Mouse (Mus musculus) hindbrain, embryonic 11.5 days (tissue): ENCODE results near the gene Pycr1. TPM values are rescaled to one million over a fixed set of nuclear protein-coding genes. Genes with fewer than 3 reads are reported as not detected.
A peak's percentile ranks its signal among the peaks of the same experiment; 100 is the strongest.

ENCODE experiments used
- ATAC-seq: fragments of 200-750 bp; cut with Nextera tagmentation; 2 replicates; pipeline ENCODE4 v1.8.0; 2017; ENCODE audit warnings: mild to moderate bottlenecking, moderate TSS enrichment, moderate library complexity; ENCODE audit not compliant: low FRiP score
- DNase-seq: peaks from one replicate; pipeline ENCODE4 v3.0.0-alpha.2; 2015; ENCODE audit warnings: low spot score
- H3K27ac ChIP-seq: fragments of 300-500 bp; sonication (generic); 2 replicates; pipeline ENCODE4 v1.5.1; 2014; ENCODE audit warnings: mild to moderate bottlenecking, low read depth, low read length
- H3K27me3 ChIP-seq: fragments of 300-500 bp; sonication (generic); 2 replicates; pipeline ENCODE4 v1.6.1; 2014; ENCODE audit warnings: mild to moderate bottlenecking, low read length, moderate library complexity, mixed read lengths; ENCODE audit not compliant: control insufficient read depth, insufficient read depth
- H3K36me3 ChIP-seq: fragments of 300-500 bp; sonication (generic); 2 replicates; pipeline ENCODE4 v1.6.1; 2014; ENCODE audit warnings: mild to moderate bottlenecking, low read length, moderate library complexity, mixed read lengths; ENCODE audit not compliant: control insufficient read depth, insufficient read depth
- H3K4me1 ChIP-seq: fragments of 300-500 bp; sonication (generic); replicated peaks from 2 replicates; pipeline ENCODE4 v1.6.1; 2014; ENCODE audit warnings: low read length, mixed read lengths; ENCODE audit not compliant: control insufficient read depth, insufficient read depth
- H3K4me2 ChIP-seq: fragments of 300-500 bp; sonication (generic); replicated peaks from 2 replicates; pipeline ENCODE4 v1.6.1; 2014; ENCODE audit warnings: mild to moderate bottlenecking, low read depth, low read length
- H3K4me3 ChIP-seq: fragments of 300-500 bp; sonication (generic); 2 replicates; pipeline ENCODE4 v1.5.1; 2014; ENCODE audit warnings: low read depth, low read length
- H3K9ac ChIP-seq: fragments of 300-500 bp; sonication (generic); 2 replicates; pipeline ENCODE4 v1.6.1; 2014; ENCODE audit warnings: low read depth, low read length
- H3K9me3 ChIP-seq: fragments of 300-500 bp; sonication (generic); 2 replicates; pipeline ENCODE4 v1.6.1; 2016; ENCODE audit warnings: low read length; ENCODE audit not compliant: control insufficient read depth
- WGBS: fragments of 180-500 bp; shearing (Covaris S2); extraction: QIAGEN DNeasy Blood & Tissue Kit; methylation state at CpG from one replicate; pipeline ENCODE4 v1.1.7; 2014; 5-methylcytosine and 5-hydroxymethylcytosine counted together
- polyA plus RNA-seq: library from polyadenylated mRNA; unstranded; fragments of >200 nt; fragmentation: Nextera tagmentation; extraction: Ambion mirVana; gene quantifications from 2 replicates; pipeline ENCODE4 v1.2.1, GENCODE M21; 2014

The Pycr1 gene
- polyA plus RNA-seq, 1 experiment from 2014 or later: 28.2 TPM

DNA sequence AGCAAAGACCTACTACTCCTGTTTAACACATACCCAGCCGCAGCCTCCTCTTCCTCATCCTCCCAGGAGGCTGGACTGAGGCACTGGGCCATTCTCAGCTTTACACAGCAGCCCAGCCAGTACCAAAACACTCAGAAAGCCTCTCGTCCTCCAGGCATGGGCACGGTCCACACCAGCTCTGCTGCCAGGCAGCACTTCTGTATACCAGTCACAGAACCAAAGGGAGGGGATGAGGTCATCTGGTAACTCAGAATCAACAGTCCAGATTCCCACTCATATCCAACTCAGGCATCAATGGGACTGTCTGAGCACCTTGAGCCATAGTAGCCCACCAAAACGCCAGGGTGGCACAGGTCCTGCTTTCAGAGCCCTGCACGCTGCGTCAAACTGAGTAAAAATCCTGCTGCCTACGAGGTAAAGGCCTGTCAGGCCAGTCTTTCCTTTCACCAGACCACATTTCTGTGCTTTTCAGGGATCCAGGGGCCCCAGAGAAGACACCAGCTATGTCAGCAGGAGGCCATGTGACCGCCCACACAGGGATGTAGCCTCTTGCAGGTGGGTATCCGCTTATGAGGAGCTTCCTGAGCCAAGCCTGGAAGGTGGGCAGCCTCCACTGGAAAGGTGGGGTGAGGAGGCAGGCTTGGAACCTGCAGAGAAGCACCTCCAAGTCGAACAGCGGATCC, 16.6 kb downstream of the Pycr1 start:
- Histone ChIP-seq H3K4me3 (no peak overlapping the region), H3K4me2 (no peak overlapping the region), H3K36me3 (peaks cover 3% of the 10 kb centered on the region), H3K27ac (no peak overlapping the region), H3K9ac (no peak overlapping the region), H3K27me3 (no peaks in the 10 kb centered on the region), H3K9me3 (no peaks in the 10 kb centered on the region), H3K4me1 (peaks cover 12% of the 10 kb centered on the region)
- DNase-seq (no peak), ATAC-seq (no peak)
- WGBS: 92% methylated on average over 11 of the region's 11 CpGs

DNA sequence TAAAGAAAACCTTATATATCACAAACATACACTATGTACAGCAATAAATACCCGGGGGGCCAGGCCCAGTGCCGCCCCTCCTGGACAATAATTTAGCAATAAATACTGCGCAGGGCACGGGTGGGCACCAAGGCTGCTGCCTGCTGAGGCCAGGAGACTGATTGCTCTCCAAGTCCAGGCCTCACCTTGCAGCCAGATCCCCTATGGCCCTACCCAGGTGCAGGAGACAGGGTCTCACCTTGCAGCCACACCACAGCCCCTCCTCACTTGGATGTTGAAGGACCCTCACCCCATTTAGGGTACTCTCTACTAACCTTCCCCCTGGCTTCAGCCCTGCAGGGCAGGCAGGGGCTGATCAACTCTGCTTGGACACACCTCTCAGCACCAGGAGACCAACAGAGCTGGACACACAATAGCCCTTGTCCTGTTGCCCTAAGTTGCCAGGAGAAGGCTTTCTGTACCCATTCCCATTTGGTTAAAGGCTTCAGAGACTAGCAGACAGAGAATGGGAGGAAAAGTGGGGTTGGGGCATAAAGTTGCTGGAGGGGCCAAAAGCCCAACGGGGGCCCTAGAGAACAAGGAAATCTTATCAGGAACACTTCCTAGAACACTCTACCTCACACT, 18.3 kb downstream of the Pycr1 start, which contains the start of gene Sirt7:
Sirt7 (minus strand) TSS at position 89 of the 624 bp plus-strand sequence.
- ATAC-seq (peak; percentile 48), DNase-seq (no peak)
- Histone ChIP-seq H3K9me3 (no peaks in the 10 kb centered on the region), H3K4me1 (peaks cover 8% of the 10 kb centered on the region), H3K27ac (peak within 1 kb of the TSS; percentile 79), H3K27me3 (no peaks in the 10 kb centered on the region), H3K4me2 (peak within 1 kb of the TSS; percentile 93), H3K36me3 (peaks cover 10% of the 10 kb centered on the region), H3K9ac (peak within 1 kb of the TSS; percentile 67), H3K4me3 (peak within 1 kb of the TSS; percentile 93)
- WGBS: 25% methylated on average over 5 of the region's 5 CpGs

DNA sequence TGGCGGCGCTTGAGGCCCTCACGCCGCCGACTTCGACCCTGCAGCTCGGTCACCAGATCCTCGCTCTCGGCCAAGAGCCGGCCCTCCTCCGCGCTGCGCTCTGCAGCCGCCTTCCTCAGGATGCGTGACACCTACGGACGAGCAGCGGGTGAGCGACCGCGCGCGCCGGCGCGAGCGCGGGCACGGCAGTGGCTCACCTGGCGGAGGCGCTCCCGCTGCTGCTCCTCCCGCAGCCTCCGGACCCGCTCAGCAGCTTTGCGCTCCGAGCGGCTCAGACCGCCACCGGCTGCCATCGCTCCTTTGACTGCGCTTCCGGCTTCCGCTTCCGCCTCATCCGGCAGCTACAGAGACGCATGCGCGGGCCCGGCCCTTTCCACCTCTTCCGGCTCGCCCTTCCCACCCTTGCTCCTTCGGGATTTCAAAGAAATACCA, 18.9 kb downstream of the Pycr1 start:
- H3K4me3 ChIP-seq: peak overlapping the region; percentile 93
- under 1% methylated on average over 53 of the region's 53 CpGs for WGBS
- peak; percentile 80 for ATAC-seq
- no peaks in the 10 kb centered on the region for H3K27me3 ChIP-seq
- peak overlapping the region; percentile 79 for H3K27ac ChIP-seq
- H3K4me2 ChIP-seq: peak overlapping the region; percentile 93
- peaks cover 12% of the 10 kb centered on the region for H3K36me3 ChIP-seq
- DNase-seq: peak; percentile 90
- peaks cover 7% of the 10 kb centered on the region for H3K4me1 ChIP-seq
- peak overlapping the region; percentile 67 for H3K9ac ChIP-seq
- no peaks in the 10 kb centered on the region for H3K9me3 ChIP-seq

DNA sequence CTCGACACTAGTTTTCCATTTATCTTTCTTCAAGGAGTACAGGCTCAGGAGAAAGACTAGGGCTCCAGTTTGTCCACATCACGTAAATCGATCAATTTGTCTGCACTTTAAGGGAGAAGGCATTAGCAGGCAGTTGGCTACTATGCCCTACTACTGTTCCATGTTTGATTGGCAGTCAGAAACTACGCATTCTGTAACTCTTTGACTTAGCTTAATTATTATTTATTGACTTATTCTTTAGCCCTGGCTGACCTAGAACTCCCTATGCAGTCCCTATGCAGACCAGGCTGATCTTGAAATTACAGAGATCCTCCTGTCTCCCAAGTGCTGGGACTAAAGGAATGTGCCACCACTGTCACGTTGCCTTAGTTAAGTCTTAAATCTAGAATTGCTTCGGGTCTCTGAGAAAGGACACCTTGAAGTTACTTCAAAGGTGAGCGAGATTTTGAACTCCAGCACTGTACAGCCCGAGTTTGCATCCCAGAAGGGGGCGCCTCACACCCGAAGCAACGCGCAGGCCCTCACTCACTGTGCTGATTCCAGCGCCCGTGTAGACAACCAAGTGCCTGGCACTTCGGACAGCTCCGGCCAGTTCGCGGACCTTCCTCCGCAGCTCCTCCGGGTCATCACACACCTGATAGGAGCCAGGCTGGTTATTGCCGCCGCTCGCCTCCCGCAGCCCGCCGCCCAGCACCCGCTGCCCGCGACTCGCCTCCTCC, 19.4 kb downstream of the Pycr1 start:
- peak overlapping the region; percentile 93 for H3K4me2 ChIP-seq
- H3K9me3 ChIP-seq: no peaks in the 10 kb centered on the region
- peak overlapping the region; percentile 93 for H3K4me3 ChIP-seq
- 12% methylated on average over 30 of the region's 30 CpGs for WGBS
- no peaks in the 10 kb centered on the region for H3K27me3 ChIP-seq
- peak overlapping the region; percentile 79 for H3K27ac ChIP-seq
- H3K4me1 ChIP-seq: peaks cover 7% of the 10 kb centered on the region
- peaks cover 11% of the 10 kb centered on the region for H3K36me3 ChIP-seq
- DNase-seq (peak; percentile 62), ATAC-seq (peak; percentile 70)
- peak overlapping the region; percentile 67 for H3K9ac ChIP-seq

DNA sequence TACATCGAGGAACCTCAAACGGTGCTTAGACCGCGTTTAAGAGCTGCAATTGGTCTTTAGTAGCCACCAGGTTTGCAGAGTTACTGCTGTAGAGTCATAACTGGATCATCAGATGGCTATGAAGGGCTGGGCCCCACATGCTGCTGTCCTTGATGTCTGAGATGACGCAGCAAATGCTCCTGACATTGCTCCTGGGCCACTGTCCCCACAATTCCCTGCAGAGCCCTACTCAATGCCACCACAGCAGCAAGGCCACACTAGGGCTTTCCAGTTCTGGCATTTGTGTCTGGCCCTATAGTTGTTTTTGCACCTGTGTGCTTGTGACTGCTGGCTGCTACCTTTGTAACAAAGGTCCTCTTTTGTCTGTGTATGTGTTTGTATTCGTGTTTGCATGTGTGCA, 20.8 kb downstream of the Pycr1 start:
- Histone ChIP-seq H3K27me3 (no peaks in the 10 kb centered on the region), H3K36me3 (peaks cover 12% of the 10 kb centered on the region; the same call in 1 of the 2 replicates), H3K9me3 (no peaks in the 10 kb centered on the region), H3K4me3 (no peak overlapping the region), H3K27ac (no peak overlapping the region), H3K4me1 (peaks cover 7% of the 10 kb centered on the region), H3K4me2 (no peak overlapping the region), H3K9ac (no peak overlapping the region)
- DNase-seq: no peak
- no peak for ATAC-seq
- 91% methylated on average over 6 of the region's 6 CpGs for WGBS

DNA sequence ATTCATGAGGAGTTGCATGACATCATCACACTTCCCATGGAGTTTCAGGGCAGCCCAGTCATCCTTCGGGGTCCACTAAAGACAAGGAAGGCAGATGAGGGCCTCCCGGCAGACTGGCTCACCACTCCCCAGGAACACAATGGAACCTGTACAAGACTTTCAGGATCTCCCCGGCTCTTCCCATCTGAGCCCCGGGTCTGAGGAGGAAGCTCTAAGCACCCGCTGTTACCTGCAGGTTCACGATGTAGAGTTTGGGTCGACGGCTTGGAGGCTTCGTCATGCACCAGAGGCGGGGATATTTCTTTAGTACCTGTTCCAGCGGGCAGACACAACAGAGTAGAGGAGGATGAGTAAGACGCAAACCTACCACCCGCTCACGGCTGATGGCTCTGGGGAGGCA, 23.4 kb downstream of the Pycr1 start:
- ATAC-seq (no peak), DNase-seq (no peak)
- Histone ChIP-seq H3K27me3 (no peaks in the 10 kb centered on the region), H3K27ac (no peak overlapping the region), H3K4me1 (peaks cover 8% of the 10 kb centered on the region), H3K9ac (no peak overlapping the region), H3K4me3 (no peak overlapping the region), H3K4me2 (no peak overlapping the region), H3K9me3 (no peaks in the 10 kb centered on the region), H3K36me3 (peaks cover 12% of the 10 kb centered on the region; the same call in 1 of the 2 replicates)
- WGBS: 91% methylated on average over 14 of the region's 14 CpGs

DNA sequence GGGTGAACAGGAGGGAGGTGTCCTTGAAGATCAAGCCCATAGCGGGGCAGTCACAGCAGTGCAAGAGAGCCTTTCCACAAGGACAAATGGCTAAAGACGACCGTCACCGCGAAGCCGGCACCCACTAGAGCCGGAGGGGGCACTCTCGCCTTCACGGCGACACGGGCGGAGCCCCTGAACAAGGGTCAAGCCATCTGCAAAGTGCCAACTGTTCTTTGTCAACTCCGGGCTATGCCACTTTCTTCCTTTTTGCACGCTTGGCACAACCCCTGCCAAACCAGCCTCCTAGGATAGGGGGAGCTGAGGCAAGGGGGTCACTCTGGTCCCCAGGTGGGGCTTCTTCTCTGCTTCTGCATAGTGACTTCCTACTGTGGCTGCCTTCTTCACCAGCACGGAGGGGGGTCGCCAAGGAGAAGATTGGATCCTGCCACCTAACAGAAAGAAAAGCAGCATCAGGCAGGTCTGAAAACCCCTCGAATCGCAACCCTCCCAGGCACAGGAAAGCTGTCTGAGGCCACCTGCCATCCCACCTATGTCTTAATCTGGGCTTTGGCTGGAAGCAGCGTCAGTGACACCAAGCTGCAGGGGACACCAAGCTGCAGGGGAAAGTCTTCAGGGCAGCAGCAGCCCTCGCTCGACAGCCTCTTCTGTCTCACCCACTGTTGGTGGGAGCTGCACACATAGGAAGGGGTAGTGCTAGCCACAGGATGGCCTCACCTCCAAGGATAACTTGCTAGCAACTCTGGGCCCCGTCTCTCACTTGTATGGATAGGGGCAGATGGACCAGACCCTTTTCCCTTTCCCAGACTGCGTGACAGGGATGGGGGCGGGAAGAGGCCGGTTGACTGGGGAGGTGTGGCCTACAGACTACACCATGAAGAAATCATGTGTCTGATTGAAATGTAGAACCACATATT, 24.7 kb downstream of the Pycr1 start:
- Histone ChIP-seq H3K27me3 (no peaks in the 10 kb centered on the region), H3K4me1 (peaks cover 4% of the 10 kb centered on the region; the same call in 1 of the 2 replicates), H3K4me2 (no peak overlapping the region), H3K27ac (no peak overlapping the region), H3K4me3 (no peak overlapping the region), H3K36me3 (peaks cover 12% of the 10 kb centered on the region; the same call in 1 of the 2 replicates), H3K9ac (no peak overlapping the region), H3K9me3 (no peaks in the 10 kb centered on the region)
- 94% methylated on average over 25 of the region's 25 CpGs for WGBS
- DNase-seq (no peak), ATAC-seq (no peak)

DNA sequence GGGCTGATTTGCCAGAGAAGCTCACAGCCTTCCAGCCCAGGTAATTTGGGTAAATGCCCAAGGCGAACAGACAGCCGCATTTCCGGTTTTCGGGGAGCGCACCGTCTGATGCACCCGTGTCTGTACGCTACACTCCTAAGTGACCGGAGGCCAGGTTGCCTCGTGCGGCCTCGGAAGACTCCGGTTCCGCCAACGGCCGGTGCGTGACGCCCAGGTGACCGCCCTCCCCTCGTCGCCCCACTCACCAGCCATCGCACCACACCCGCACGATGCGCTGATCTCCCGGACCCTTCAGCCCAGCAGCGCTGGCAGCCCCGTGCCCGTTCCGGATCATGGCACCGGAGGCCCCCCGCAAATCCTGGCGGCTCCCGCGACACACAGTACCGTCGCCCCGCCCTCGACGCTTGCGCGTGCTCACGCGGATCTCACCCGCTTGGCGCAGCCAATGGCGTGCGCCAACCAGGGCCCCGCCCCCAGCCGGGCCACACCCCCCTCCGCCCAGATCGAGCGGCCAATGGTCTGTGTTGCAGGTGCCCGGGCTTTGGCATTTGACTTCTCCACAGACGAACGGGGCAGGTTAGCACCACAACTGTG, 26.0 kb downstream of the Pycr1 start, which contains the start of gene Pcyt2:
Pcyt2 (minus strand) TSS at position 418 of the 594 bp plus-strand sequence.
- Histone ChIP-seq H3K4me2 (peak within 1 kb of the TSS; percentile 84), H3K36me3 (peaks cover 12% of the 10 kb centered on the region; the same call in 1 of the 2 replicates)
- WGBS: 1% methylated on average over 56 of the region's 56 CpGs

More for the DNA sequence above, 26.0 kb downstream of the Pycr1 start, which contains the start of gene Pcyt2:
- peaks cover 4% of the 10 kb centered on the region; the same call in 1 of the 2 replicates for H3K4me1 ChIP-seq
- H3K4me3 ChIP-seq: peak within 1 kb of the TSS; percentile 75
- peak within 1 kb of the TSS; percentile 80 for H3K9ac ChIP-seq
- ATAC-seq: peak; percentile 93
- peak; percentile 95 for DNase-seq
- no peaks in the 10 kb centered on the region for H3K27me3 ChIP-seq
- H3K9me3 ChIP-seq: no peaks in the 10 kb centered on the region
- peak within 1 kb of the TSS; percentile 58 for H3K27ac ChIP-seq
